Mouse (Mus musculus) heart, adult 11 months (tissue): ENCODE measurements at regions not wholly inside any gene's neighbourhood (a gene's known extent, or its start where the extent isn't known, plus 50 kb on each side); places are given as distances from the start of the nearest gene placed in this dataset.
"Not testable (repeated sequence)": the region's sequence is repeated elsewhere in the genome, so short reads cannot be mapped to it uniquely, and the experiment has no call there.

ENCODE experiments used
- DNase-seq: peaks from one replicate; pipeline ENCODE4 v3.0.0; 2022

- DNase-seq, result not testable (repeated sequence)
These were observed 726.9 kb upstream of the Zfp386 start for GRCm38 (mm10) chr12:115320641-115321040.

- no peak for DNase-seq
These were observed 719.1 kb upstream of the Zfp386 start for GRCm38 (mm10) chr12:115328439-115328838.

- DNase-seq, result not testable (repeated sequence)
These were observed 712.8 kb upstream of the Zfp386 start for GRCm38 (mm10) chr12:115334770-115335169.

GRCm38 (mm10) chr12:115336594-115336993, 710.9 kb upstream of the Zfp386 start:
- DNase-seq, result no peak

- DNase-seq, result not testable (repeated sequence)
These were observed 701.4 kb upstream of the Zfp386 start for GRCm38 (mm10) chr12:115346112-115346511.

GRCm38 (mm10) chr12:115359050-115359449, 688.5 kb upstream of the Zfp386 start:
- not testable (repeated sequence) for DNase-seq

GRCm38 (mm10) chr12:115365628-115366027, 681.9 kb upstream of the Zfp386 start:
- not testable (repeated sequence) for DNase-seq

- not testable (repeated sequence) for DNase-seq
These were observed 675.7 kb upstream of the Zfp386 start for GRCm38 (mm10) chr12:115371784-115372183.

GRCm38 (mm10) chr12:115373056-115373455, 674.5 kb upstream of the Zfp386 start:
- DNase-seq, result not testable (repeated sequence)

GRCm38 (mm10) chr12:115386479-115386878, 661.0 kb upstream of the Zfp386 start:
- not testable (repeated sequence) for DNase-seq

- no peak for DNase-seq
These were observed 643.4 kb upstream of the Zfp386 start for GRCm38 (mm10) chr12:115404116-115404515.

GRCm38 (mm10) chr12:115404657-115405056, 642.9 kb upstream of the Zfp386 start:
- DNase-seq, result no peak

GRCm38 (mm10) chr12:115446247-115446646, 601.3 kb upstream of the Zfp386 start:
- not testable (repeated sequence) for DNase-seq

- not testable (repeated sequence) for DNase-seq
These were observed 594.9 kb upstream of the Zfp386 start for GRCm38 (mm10) chr12:115452626-115453025.

GRCm38 (mm10) chr12:115464777-115465176, 582.7 kb upstream of the Zfp386 start:
- not testable (repeated sequence) for DNase-seq

GRCm38 (mm10) chr12:115468015-115468414, 579.5 kb upstream of the Zfp386 start:
- not testable (repeated sequence) for DNase-seq

- not testable (repeated sequence) for DNase-seq
These were observed 579.0 kb upstream of the Zfp386 start for GRCm38 (mm10) chr12:115468569-115468968.

GRCm38 (mm10) chr12:115498865-115499264, 548.7 kb upstream of the Zfp386 start:
- no peak for DNase-seq

GRCm38 (mm10) chr12:115507285-115507684, 540.2 kb upstream of the Zfp386 start:
- DNase-seq, result not testable (repeated sequence)

- DNase-seq, result not testable (repeated sequence)
These were observed 538.7 kb upstream of the Zfp386 start for GRCm38 (mm10) chr12:115508615-115509342.

GRCm38 (mm10) chr12:115518778-115519541, 528.6 kb upstream of the Zfp386 start:
- not testable (repeated sequence) for DNase-seq

GRCm38 (mm10) chr12:115527065-115527464, 520.5 kb upstream of the Zfp386 start:
- no peak for DNase-seq

- no peak for DNase-seq
These were observed 505.0 kb upstream of the Zfp386 start for GRCm38 (mm10) chr12:115542482-115542881.

GRCm38 (mm10) chr12:115566878-115567277, 480.6 kb upstream of the Zfp386 start:
- DNase-seq, result not testable (repeated sequence)
